Mouse (Mus musculus) lung, postnatal 0 days (tissue): ENCODE measurements around the gene Qrich2. TPM values are rescaled to one million over a fixed set of nuclear protein-coding genes. Genes with fewer than 3 reads are reported as not detected.

Experiments used
- ATAC-seq: fragments of 200-750 bp; cut with Nextera tagmentation; 2 replicates; pipeline ENCODE4 v1.8.0; 2017; ENCODE audit warnings: moderate library complexity
- DNase-seq: peaks from one replicate; pipeline ENCODE4 v3.0.0-alpha.2; 2016; ENCODE audit warnings: low spot score
- H3K27ac ChIP-seq: fragments of 300-500 bp; sonication (generic); 2 replicates; pipeline ENCODE4 v1.5.1; 2014; ENCODE audit warnings: antibody characterized with exemption, mild to moderate bottlenecking, low read length, mixed read lengths
- H3K27me3 ChIP-seq: fragments of 300-500 bp; sonication (generic); replicated peaks from 2 replicates; pipeline ENCODE4 v1.6.1; 2014; ENCODE audit warnings: low read length, mixed read lengths; ENCODE audit not compliant: insufficient read depth
- H3K36me3 ChIP-seq: fragments of 300-500 bp; sonication (generic); 2 replicates; pipeline ENCODE4 v1.6.1; 2014; ENCODE audit warnings: low read length, mixed read lengths; ENCODE audit not compliant: insufficient read depth
- H3K4me1 ChIP-seq: fragments of 300-500 bp; sonication (generic); 2 replicates; pipeline ENCODE4 v1.6.1; 2014; ENCODE audit warnings: antibody characterized with exemption, low read depth, low read length, mixed read lengths; ENCODE audit not compliant: insufficient read depth
- H3K4me2 ChIP-seq: fragments of 300-500 bp; sonication (generic); replicated peaks from 2 replicates; pipeline ENCODE4 v1.6.1; 2014; ENCODE audit warnings: low read depth, mild to moderate bottlenecking, low read length, moderate library complexity, mixed read lengths
- H3K4me3 ChIP-seq: fragments of 300-500 bp; sonication (generic); 2 replicates; pipeline ENCODE4 v1.5.1; 2014; ENCODE audit warnings: low read depth, low read length
- H3K9ac ChIP-seq: fragments of 300-500 bp; sonication (generic); replicated peaks from 2 replicates; pipeline ENCODE4 v1.6.1; 2014; ENCODE audit warnings: low read depth, mild to moderate bottlenecking
- H3K9me3 ChIP-seq: fragments of 300-500 bp; sonication (generic); 2 replicates; pipeline ENCODE4 v1.6.1; 2016; ENCODE audit warnings: low read length, mixed read lengths
- CTCF ChIP-seq: IDR thresholded peaks from 2 replicates; pipeline ENCODE4 v1.5.1; 2016; ENCODE audit warnings: antibody characterized with exemption, mild to moderate bottlenecking
- EP300 ChIP-seq: IDR thresholded peaks from 2 replicates; pipeline ENCODE4 v1.6.1; 2016; ENCODE audit warnings: antibody characterized with exemption, mild to moderate bottlenecking, control low read depth
- WGBS: fragments of 180-500 bp; shearing (Covaris S2); extraction: QIAGEN DNeasy Blood & Tissue Kit; methylation state at CpG from one replicate; pipeline ENCODE4 v1.1.7; 2014; 5-methylcytosine and 5-hydroxymethylcytosine counted together
- polyA plus RNA-seq: library from polyadenylated mRNA; unstranded; fragments of >200 nt; fragmentation: Nextera tagmentation; extraction: Ambion mirVana; gene quantifications from 2 replicates; pipeline ENCODE4 v1.2.1, GENCODE M21; 2015

Gene Qrich2
- polyA plus RNA-seq, 1 experiment from 2014 or later = 0.05 TPM

DNA sequence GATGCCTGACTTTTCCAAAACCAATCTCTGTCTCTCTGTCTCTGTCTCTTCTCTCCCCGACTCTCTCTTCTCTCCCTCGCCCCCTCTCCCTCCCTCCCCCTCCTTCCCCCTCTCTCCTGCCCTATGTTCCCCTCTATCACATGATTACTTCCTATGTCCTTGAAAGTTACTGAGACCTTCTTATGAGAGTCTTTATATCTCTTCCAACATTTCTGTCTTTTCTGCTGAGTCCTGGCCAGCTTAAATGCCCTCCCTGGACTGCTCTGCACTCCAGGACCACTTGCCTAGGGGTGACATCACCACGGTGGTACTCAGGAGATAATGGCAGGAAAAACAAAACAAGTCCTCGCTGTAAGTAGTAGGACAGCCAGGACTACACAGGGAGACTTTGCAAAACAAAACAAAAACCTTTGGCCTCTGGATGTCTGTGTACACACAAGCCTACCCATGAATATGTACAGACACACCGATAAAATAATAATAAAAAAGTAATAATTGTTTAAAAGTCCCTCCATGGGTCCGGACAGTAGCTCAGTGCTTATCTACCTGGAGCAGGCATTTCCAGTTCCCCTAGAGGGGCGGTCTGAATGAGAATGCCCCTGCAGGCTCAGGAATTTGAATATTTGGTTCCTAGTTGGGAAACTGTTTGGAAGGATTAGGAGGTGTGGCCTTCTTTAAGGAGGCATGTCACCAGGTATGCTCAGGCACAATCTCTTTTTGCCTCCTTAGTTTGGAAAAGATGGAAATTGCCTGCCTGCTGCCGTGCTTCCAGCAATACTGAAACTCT, 41.2 kb downstream of the Qrich2 start:
- Histone ChIP-seq H3K27ac (peak overlapping the region; percentile 66), H3K4me3 (no peak overlapping the region), H3K36me3 (no peaks in the 10 kb centered on the region), H3K27me3 (no peaks in the 10 kb centered on the region), H3K4me1 (0 out of 2 replicates have a peak, but pooled peaks cover 3% of the 10 kb centered on the region), H3K4me2 (no peak overlapping the region), H3K9me3 (no peaks in the 10 kb centered on the region), H3K9ac (no peak overlapping the region)
- WGBS = 30% methylated on average over 8 of the region's 8 CpGs
- TF ChIP-seq CTCF (no peak), EP300 (no peak)
- ATAC-seq (no peak), DNase-seq (no peak)

DNA sequence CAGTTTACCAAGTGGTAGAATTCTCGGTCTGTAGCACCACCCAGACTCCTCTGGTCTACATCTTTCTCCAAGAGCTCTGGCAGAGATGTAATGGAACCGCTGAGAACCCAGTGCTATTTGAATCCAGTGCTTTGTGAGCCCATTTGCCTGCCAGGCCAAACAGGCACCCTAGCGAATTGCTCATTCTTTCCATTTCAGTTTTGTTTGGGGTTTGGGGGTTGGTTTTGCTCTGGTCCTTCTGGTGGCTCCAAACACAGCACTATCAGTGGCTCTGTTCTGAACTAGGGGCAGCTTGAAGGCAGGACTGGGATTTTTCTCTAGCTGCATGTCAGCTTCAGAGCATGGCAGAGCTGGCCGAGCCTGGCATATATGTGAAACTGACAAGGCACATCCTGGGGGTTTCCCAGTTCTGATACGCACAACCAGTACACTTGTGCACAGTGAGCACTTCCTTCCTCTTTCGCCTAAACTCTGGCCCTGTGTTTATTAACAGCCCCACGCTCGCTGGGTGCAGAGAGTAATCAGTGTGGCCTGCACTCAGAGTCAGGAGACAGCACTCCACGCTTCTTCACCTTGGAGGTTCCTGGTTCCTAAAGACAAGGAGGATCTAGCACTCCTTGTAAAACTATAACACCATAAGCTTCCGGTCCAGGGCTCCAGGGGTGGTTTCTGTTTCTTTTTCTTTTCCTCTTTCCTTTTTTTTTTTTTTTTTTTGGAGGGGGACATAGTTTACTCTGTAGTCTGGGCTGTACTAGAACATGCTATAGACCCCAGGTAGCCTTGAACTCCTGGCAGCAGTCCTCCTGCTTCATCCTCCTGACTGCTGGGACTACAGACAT, 42.0 kb downstream of the Qrich2 start:
- TF ChIP-seq EP300 = no peak
- TF ChIP-seq CTCF = no peak
- Histone ChIP-seq H3K4me1 (0 out of 2 replicates have a peak, but pooled peaks cover 3% of the 10 kb centered on the region), H3K36me3 (no peaks in the 10 kb centered on the region), H3K27ac (peak overlapping the region; percentile 66), H3K4me2 (no peak overlapping the region), H3K9me3 (no peaks in the 10 kb centered on the region), H3K27me3 (no peaks in the 10 kb centered on the region), H3K4me3 (no peak overlapping the region), H3K9ac (no peak overlapping the region)
- DNase-seq = peak; percentile 49
- ATAC-seq = peak; percentile 71
- WGBS = 57% methylated on average over 10 of the region's 10 CpGs

DNA sequence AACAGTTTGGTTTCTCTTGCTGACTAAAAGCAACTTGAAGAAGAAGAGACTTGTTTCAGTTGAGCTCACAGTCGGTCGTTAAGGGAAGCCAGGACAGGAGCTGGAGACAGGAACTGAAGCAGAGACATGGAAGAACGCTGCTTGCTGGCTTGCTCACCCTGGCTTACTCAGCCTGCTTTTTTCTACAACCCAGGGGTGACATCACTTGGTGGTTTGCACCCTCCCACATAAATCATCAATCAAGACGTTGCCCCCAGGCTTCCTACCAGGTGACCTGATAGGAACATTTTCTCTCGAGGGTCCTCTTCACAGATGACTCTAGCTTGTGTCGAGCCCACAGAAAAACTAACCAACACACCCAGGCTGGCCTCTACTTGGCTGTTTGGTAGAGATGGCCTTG, 42.8 kb downstream of the Qrich2 start:
- H3K27ac ChIP-seq = no peak overlapping the region
- no peak overlapping the region for H3K4me3 ChIP-seq
- H3K36me3 ChIP-seq = no peaks in the 10 kb centered on the region
- no peak overlapping the region for H3K4me2 ChIP-seq
- TF ChIP-seq CTCF (no peak), EP300 (no peak)
- H3K9me3 ChIP-seq = no peaks in the 10 kb centered on the region
- WGBS = 77% methylated on average over 6 of the region's 6 CpGs
- H3K4me1 ChIP-seq = no peaks in the 10 kb centered on the region
- ATAC-seq (no peak), DNase-seq (no peak)
- H3K9ac ChIP-seq = no peak overlapping the region
- H3K27me3 ChIP-seq = no peaks in the 10 kb centered on the region

- TF ChIP-seq EP300 = no peak
- TF ChIP-seq CTCF = no peak
- no peak overlapping the region for H3K4me2 ChIP-seq
- no peaks in the 10 kb centered on the region for H3K4me1 ChIP-seq
- no peaks in the 10 kb centered on the region for H3K9me3 ChIP-seq
- H3K27me3 ChIP-seq = no peaks in the 10 kb centered on the region
- H3K4me3 ChIP-seq = no peak overlapping the region
- DNase-seq (no peak), ATAC-seq (no peak)
- H3K27ac ChIP-seq = no peak overlapping the region
- no peak overlapping the region for H3K9ac ChIP-seq
- H3K36me3 ChIP-seq = no peaks in the 10 kb centered on the region
- 90% methylated on average over 2 of the region's 2 CpGs for WGBS
These were observed 43.5 kb downstream of the Qrich2 start for GRCm38 (mm10) chr11:116422562-116422961.

DNA sequence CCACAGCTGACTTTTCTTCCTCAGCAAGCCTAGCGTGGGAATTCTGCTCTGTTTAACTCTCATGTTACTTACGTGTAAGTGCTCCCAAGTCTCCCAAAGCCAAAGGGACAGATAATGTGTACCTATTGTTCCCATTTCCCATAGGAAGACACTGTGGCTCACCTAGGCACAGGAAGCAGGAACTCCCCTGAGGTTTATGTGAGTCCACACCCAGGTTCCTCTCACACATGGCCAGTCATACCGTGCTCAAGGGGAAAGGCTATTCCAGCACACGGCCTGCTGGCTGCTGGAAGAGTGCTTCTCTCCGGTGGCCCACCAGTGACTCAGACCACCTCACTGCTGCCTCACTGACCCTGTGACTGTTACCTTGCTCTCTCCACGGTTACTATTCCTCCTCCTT, 44.9 kb downstream of the Qrich2 start:
- no peak for ATAC-seq
- H3K4me3 ChIP-seq = no peak overlapping the region
- H3K4me2 ChIP-seq = no peak overlapping the region
- TF ChIP-seq EP300 (no peak), CTCF (no peak)
- WGBS = 63% methylated on average over 6 of the region's 6 CpGs
- H3K27ac ChIP-seq = no peak overlapping the region
- no peak overlapping the region for H3K9ac ChIP-seq
- no peaks in the 10 kb centered on the region for H3K36me3 ChIP-seq
- no peaks in the 10 kb centered on the region for H3K4me1 ChIP-seq
- no peaks in the 10 kb centered on the region for H3K27me3 ChIP-seq
- no peak for DNase-seq
- no peaks in the 10 kb centered on the region for H3K9me3 ChIP-seq

DNA sequence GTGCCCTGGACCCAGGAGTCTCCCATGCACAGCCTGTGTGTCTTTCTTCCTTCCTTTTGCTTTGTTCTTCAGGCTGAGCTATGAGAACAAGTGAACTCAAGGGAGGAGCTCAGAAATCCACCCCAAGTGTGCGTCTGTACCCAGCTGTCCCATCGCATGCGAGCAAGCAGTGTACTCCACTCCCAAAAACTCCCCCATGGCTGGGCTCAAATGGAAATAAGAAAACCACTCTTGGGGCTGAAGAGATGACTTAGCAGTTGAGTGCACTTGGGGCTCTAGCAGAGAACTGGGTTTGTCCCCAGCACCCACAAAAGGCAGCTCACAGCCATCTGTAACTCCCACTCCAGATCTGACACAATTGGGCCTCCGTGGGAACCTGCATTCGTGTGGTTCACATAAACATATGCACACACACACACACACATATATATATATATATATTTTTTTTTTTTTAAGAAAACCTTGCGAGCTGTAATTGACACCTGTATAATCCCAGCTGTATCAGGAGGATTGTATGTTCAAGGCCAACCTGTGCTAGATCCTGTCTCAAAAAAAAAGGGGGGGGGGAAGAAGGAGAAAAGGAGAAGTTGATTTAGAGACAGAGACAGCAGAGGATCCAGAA, 47.1 kb downstream of the Qrich2 start:
- H3K27ac ChIP-seq = peak overlapping the region; percentile 43; the same call in 1 of the 2 replicates
- ATAC-seq = peak; percentile 65

More for the DNA sequence above, 47.1 kb downstream of the Qrich2 start:
- Histone ChIP-seq H3K4me1 (no peaks in the 10 kb centered on the region), H3K4me3 (no peak overlapping the region), H3K9me3 (no peaks in the 10 kb centered on the region), H3K9ac (no peak overlapping the region), H3K4me2 (no peak overlapping the region), H3K27me3 (no peaks in the 10 kb centered on the region), H3K36me3 (no peaks in the 10 kb centered on the region)
- 40% methylated on average over 6 of the region's 6 CpGs for WGBS
- TF ChIP-seq CTCF (no peak), EP300 (no peak)
- peak; percentile 54 for DNase-seq
